Mouse (Mus musculus) midbrain, embryonic 16.5 days (tissue): Measurements from ENCODE around the gene Olfr320. TPM values are rescaled to one million over a fixed set of nuclear protein-coding genes. Genes with fewer than 3 reads are reported as not detected.
"Not testable (repeated sequence)": the region's sequence is repeated elsewhere in the genome, so short reads cannot be mapped to it uniquely, and the experiment has no call there.

Experiments
- ATAC-seq: fragments of 200-750 bp; cut with Nextera tagmentation; 2 replicates; pipeline ENCODE4 v1.8.0; 2017; ENCODE audit warnings: moderate TSS enrichment
- H3K27ac ChIP-seq: fragments of 300-500 bp; sonication (generic); 2 replicates; pipeline ENCODE4 v1.5.1; 2014; ENCODE audit warnings: mild to moderate bottlenecking, low read length, mixed read lengths
- H3K27me3 ChIP-seq: fragments of 300-500 bp; sonication (generic); 2 replicates; pipeline ENCODE4 v1.6.1; 2014; ENCODE audit warnings: low read depth, low read length, mixed read lengths; ENCODE audit not compliant: control insufficient read depth, insufficient read depth
- H3K36me3 ChIP-seq: fragments of 300-500 bp; sonication (generic); 2 replicates; pipeline ENCODE4 v1.6.1; 2014; ENCODE audit warnings: mild to moderate bottlenecking, low read length, moderate library complexity, mixed read lengths; ENCODE audit not compliant: control insufficient read depth, insufficient read depth
- H3K4me1 ChIP-seq: fragments of 300-500 bp; sonication (generic); 2 replicates; pipeline ENCODE4 v1.6.1; 2014; ENCODE audit warnings: mild to moderate bottlenecking, low read length, mixed read lengths; ENCODE audit not compliant: control insufficient read depth, insufficient read depth
- H3K4me2 ChIP-seq: fragments of 300-500 bp; sonication (generic); 2 replicates; pipeline ENCODE4 v1.6.1; 2014; ENCODE audit warnings: mild to moderate bottlenecking, low read length, mixed read lengths
- H3K4me3 ChIP-seq: fragments of 300-500 bp; sonication (generic); 2 replicates; pipeline ENCODE4 v1.5.1; 2014; ENCODE audit warnings: low read depth, mild to moderate bottlenecking, low read length, moderate library complexity, mixed read lengths
- H3K9ac ChIP-seq: fragments of 300-500 bp; sonication (generic); 2 replicates; pipeline ENCODE4 v1.6.1; 2014; ENCODE audit warnings: low read depth, low read length, mixed read lengths
- H3K9me3 ChIP-seq: fragments of 300-500 bp; sonication (generic); replicated peaks from 2 replicates; pipeline ENCODE4 v1.6.1; 2014; ENCODE audit warnings: mild to moderate bottlenecking, low read length, mixed read lengths; ENCODE audit not compliant: control insufficient read depth, poor library complexity, severe bottlenecking
- WGBS: fragments of 180-500 bp; shearing (Covaris S2); extraction: QIAGEN DNeasy Blood & Tissue Kit; methylation state at CpG from one replicate; pipeline ENCODE4 v1.1.7; 2014; 5-methylcytosine and 5-hydroxymethylcytosine counted together
- polyA plus RNA-seq: library from polyadenylated mRNA; unstranded; fragments of >200 nt; fragmentation: Nextera tagmentation; extraction: Ambion mirVana; gene quantifications from 2 replicates; pipeline ENCODE4 v1.2.1, GENCODE M21; 2015

Gene Olfr320
- polyA plus RNA-seq, 1 experiment from 2014 or later = not detected

GRCm38 (mm10) chr11:58727896-58728650 lies 47.2 kb downstream of the Olfr320 start:
- 83% methylated on average over 6 of the region's 6 CpGs for WGBS
- not testable (repeated sequence) for H3K4me1 ChIP-seq, H3K4me3 ChIP-seq, H3K4me2 ChIP-seq, H3K27me3 ChIP-seq, H3K27ac ChIP-seq, H3K9me3 ChIP-seq, H3K9ac ChIP-seq, ATAC-seq, H3K36me3 ChIP-seq

DNA sequence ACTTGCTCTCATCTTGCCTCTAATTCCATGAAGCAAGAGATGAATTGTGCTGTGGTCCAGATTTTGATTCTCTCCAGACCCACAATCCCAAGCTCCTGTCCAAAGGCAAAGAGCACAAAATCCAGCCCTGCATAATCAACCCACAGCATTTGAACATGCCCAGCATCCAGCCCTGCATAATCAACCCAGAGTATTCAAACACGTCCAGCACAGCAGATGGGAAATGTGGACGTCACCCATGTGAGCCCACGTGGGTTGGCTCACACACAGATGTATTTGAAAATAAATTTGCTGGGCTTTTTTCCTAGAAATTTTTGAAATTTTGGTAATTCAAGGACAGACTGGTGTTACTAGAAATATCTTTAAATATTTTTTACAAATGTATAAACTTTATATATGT lies 52.5 kb downstream of the Olfr320 start:
- Histone ChIP-seq H3K9ac (no peak overlapping the region), H3K27ac (no peak overlapping the region), H3K27me3 (no peaks in the 10 kb centered on the region), H3K4me2 (no peak overlapping the region), H3K4me3 (no peak overlapping the region), H3K9me3 (no peaks in the 10 kb centered on the region), H3K36me3 (no peaks in the 10 kb centered on the region), H3K4me1 (no peaks in the 10 kb centered on the region)
- WGBS = 49% methylated on average over 3 of the region's 3 CpGs
- ATAC-seq = no peak

Other genes starting within 250 kb of the Olfr320 start
- not detected in 2 replicates for gene Gm12253, start 248.5 kb upstream of the Olfr320 start, polyA plus RNA-seq
- gene Lypd9, start 228.2 kb upstream of the Olfr320 start, polyA plus RNA-seq = not detected in 2 replicates
- gene Olfr30, start 218.8 kb upstream of the Olfr320 start, polyA plus RNA-seq = not detected in 2 replicates
- gene Olfr332, start 188.5 kb upstream of the Olfr320 start, polyA plus RNA-seq = not detected in 2 replicates
- not detected in 2 replicates for gene Olfr331, start 178.5 kb upstream of the Olfr320 start, polyA plus RNA-seq
- gene Olfr330, start 146.3 kb upstream of the Olfr320 start, polyA plus RNA-seq = not detected in 2 replicates
- not detected in 2 replicates for gene Olfr329-ps, start 134.7 kb upstream of the Olfr320 start, polyA plus RNA-seq
- 0.07 TPM in 1 of 2 replicates, not detected in the other for gene Olfr328, start 125.5 kb upstream of the Olfr320 start, polyA plus RNA-seq
- gene Olfr224, start 110.5 kb upstream of the Olfr320 start, polyA plus RNA-seq = not detected in 2 replicates
- gene Olfr325, start 103.4 kb upstream of the Olfr320 start, polyA plus RNA-seq = not detected in 2 replicates
- gene Olfr324, start 86.0 kb upstream of the Olfr320 start, polyA plus RNA-seq = 0.05 and 0.10 TPM in 2 replicates
- not detected in 2 replicates for gene 2210407C18Rik, start 65.0 kb upstream of the Olfr320 start, polyA plus RNA-seq
- not detected in 2 replicates for gene Olfr323, start 50.6 kb upstream of the Olfr320 start, polyA plus RNA-seq
- gene Trim58, start 40.6 kb upstream of the Olfr320 start, polyA plus RNA-seq = 0.15 and 0.19 TPM in 2 replicates
- not detected in 2 replicates for gene Olfr322, start 22.3 kb upstream of the Olfr320 start, polyA plus RNA-seq
- gene Olfr319, start 18.1 kb downstream of the Olfr320 start, polyA plus RNA-seq = not detected in 2 replicates
- gene Olfr318, start 42.9 kb downstream of the Olfr320 start, polyA plus RNA-seq = not detected in 2 replicates
- 0.10 and 0.13 TPM in 2 replicates for gene Olfr317, start 58.1 kb downstream of the Olfr320 start, polyA plus RNA-seq
- not detected in 2 replicates for gene Olfr316, start 71.6 kb downstream of the Olfr320 start, polyA plus RNA-seq
- gene Olfr315, start 92.1 kb downstream of the Olfr320 start, polyA plus RNA-seq = not detected in 2 replicates
- not detected in 2 replicates for gene Olfr314, start 101.9 kb downstream of the Olfr320 start, polyA plus RNA-seq
- gene Fam183b, start 120.9 kb downstream of the Olfr320 start, polyA plus RNA-seq = 13.6 and 15.3 TPM in 2 replicates
- gene Olfr313, start 133.9 kb downstream of the Olfr320 start, polyA plus RNA-seq = not detected in 2 replicates
- not detected in 2 replicates for gene Olfr312, start 148.1 kb downstream of the Olfr320 start, polyA plus RNA-seq
- gene Olfr311, start 158.2 kb downstream of the Olfr320 start, polyA plus RNA-seq = not detected in 2 replicates
- gene Gm12258, start 166.1 kb downstream of the Olfr320 start, polyA plus RNA-seq = 24.7 and 26.1 TPM in 2 replicates
- gene 2810021J22Rik, start 186.1 kb downstream of the Olfr320 start, polyA plus RNA-seq = 13.9 and 15.0 TPM in 2 replicates
- 6.8 and 8.1 TPM in 2 replicates for gene Zfp39, start 223.1 kb downstream of the Olfr320 start, polyA plus RNA-seq
- not detected in 2 replicates for gene Btnl10, start 236.8 kb downstream of the Olfr320 start, polyA plus RNA-seq